Mouse (Mus musculus) left cerebral cortex, adult 8-10 months (tissue): ENCODE measurements around the gene Cotl1. TPM values are rescaled to one million over a fixed set of nuclear protein-coding genes. Genes with fewer than 3 reads are reported as not detected.
A peak's percentile ranks its signal among the peaks of the same experiment; 100 is the strongest.

Source experiments
- DNase-seq, 2 experiments: peaks; one replicate each; pipeline ENCODE4 v3.0.0; 2022; ENCODE audit warnings: low spot score in 2 of 2
- total RNA-seq, 4 experiments: library from RNA; stranded (reverse); gene quantifications; 2 replicates each; pipeline ENCODE4 v1.2.4; 2022

The Cotl1 gene
- total RNA-seq, 4 experiments from 2014 or later = 52.1 to 105 (median 68.9) TPM

DNA sequence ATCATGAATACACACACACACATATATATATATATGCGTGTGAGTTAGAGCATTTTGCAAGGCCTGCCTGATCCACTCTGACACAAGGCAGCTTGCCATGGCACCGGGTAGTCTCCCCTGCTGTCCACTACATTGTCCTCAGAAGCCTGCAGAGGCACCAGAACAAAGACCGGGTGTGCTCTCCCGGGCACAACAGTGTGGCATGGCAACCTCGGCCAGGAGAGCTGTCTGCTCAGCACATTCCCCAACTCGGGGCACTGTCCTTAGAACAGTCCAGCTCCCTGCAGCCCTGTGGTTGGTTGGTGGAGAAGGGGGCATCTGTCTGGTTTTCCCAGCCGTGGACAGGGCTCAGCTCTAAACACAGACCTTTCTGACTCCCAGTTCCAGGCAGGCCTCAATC is 21.0 kb downstream of the Cotl1 start:
- DNase-seq = no peak

- DNase-seq = no peak
These were observed 22.9 kb downstream of the Cotl1 start for GRCm38 (mm10) chr8:119817446-119817845.

DNA sequence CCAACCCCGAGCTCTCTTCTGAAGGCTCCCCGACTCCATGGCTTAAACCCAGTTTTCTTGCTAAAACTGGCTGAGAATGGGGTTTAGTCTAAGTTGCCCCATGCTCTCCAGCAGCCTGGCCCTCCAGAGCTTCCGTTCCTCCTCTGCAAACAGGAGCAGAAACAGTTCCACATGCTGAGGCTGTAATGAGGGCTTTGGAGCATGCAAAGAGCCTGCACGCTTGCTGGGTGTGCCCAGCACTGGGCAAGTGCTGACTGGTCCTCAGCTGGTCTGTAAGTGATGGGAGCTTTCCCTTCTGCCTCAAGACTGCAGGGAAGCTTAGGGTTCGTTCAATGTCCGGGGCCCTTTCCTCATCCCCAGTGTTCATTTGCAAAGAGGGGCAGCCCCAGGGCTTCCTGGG is 24.1 kb downstream of the Cotl1 start:
- no peak for DNase-seq

DNA sequence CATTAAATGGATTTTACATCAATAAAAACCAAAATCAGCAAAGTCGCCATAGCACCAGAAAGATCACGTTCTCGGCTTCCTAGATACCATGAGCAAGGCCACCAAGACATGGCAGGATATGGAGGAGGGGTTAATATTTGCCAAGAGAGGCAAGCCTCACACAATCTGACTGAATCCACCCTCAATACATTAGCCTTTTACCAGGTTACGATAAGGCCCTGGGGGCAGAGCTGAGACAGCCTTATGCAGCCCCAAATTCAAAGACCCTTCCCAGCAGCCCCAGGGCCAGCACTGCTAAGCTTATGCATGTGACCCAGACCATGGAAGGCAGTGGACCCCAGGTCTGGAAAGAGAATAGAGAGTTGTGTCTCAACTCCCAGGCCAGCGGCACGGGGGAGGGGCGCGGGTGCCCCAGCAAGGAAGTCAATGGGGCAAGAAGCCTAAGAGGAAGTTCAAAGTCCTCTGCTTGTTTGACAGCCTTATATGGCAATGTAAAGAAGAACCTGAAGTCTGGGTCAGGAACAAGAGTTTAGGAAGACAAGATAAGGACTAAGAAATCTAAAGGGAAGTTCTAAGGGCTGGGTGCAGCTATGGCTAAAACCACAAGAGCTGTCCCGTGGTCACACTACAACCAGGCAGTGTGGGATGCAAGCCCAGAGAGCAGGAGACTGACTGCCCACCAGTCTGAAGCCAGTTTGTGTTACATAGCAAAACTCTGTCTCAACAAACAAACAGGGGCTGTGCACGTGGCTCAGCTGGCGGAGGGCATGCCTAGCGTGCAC is 27.5 kb downstream of the Cotl1 start:
- no peak for DNase-seq

DNA sequence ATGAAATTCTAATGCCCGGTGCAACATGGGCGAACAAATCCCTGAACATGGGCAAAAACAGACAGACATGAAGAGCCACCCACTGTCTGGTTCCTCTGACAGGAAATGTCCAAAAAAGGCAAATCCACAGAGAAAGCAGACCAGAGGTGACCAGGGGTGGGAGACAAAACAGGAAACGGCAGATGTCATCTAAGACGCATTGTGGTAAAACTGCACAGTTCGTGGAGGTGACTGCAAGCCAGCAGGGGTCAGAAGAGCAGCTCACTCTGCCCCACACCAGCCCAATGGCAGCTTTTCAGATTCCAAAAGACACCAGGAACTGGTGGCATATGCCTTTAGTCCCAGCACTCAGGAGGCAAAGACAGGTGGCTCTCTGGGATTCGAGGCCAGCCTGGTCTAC is 28.4 kb downstream of the Cotl1 start:
- DNase-seq = no peak

DNA sequence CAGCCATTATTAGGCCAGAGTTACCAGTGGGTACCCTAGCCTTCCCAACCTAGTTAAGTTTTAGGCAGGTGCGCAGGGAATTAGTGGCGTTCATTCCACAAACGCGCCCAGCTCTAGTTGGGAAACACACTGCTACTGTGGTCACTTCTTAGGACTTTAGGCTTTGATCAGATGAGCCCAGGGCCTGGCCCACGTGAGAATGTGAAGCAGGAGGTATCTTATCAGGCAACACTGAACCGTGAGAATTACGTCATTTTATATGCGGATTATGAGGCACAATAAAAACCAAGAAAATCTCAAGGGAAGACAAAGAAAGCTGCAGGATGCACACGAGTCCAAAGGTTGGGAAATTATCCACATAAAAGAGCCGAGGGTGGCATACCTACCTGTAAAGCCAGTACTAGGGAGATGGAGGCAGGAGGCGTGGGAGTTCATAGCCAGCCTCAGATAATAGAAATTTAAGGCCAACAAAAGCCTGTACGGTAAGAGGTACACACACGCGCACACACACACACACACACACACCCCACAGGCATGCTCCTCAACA is 29.3 kb downstream of the Cotl1 start:
- DNase-seq = no peak

DNA sequence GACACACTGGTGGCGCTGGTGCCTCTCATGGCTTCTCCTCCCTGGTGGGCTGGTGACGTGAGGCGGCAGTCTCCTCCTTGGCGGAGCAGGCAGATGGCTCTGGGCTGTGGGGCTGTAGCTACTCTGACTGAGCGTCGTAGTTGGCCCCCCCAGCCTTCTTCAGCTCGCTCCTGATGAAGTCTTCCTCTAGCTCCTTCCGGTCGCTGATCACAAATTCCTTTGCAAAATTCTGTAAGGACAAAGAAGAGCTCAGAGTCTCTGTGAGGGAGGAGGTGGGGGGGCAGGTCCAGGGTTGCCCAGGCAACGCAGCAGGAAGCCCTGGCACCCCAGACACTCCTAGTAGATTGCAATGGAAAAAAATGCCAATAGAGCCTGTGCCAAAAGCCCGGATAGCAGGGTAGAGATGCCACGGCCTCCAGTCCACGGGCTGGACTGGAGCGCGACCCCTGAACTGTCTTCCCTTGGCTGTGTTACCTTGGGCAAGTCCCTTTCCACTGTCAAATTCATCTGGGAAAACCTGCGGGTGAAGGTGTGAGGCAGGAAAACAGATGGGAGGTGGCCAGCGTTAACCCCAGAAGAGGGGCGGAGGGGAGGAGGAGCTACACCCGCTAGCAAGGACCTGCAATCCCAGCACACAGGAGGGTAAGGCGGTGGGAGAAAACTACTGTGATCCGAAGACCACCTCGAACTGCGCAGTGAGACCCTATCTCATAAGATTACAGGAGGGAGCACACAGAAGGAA is 30.0 kb downstream of the Cotl1 start:
- DNase-seq = no peak

GRCm38 (mm10) chr8:119809620-119810019 is 30.7 kb downstream of the Cotl1 start:
- no peak for DNase-seq

DNA sequence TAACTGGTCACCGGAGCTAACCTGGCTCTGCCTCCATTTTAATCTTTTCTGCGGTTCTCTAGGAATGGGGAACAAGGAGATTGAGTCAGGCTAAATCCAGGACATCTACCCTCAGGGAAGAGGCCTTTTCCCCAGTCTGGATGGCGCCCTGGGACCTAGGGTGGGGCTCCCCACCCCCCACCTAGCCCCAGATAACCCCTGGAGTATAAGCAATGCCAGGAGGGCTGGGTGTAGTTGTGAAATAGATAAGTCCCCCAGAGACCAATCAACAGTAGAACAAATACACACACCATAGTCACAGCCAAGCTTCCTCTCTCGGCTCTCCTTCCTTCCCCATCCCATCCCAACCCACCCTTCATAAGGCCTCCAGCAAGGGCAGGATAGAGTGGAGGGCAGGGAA is 32.7 kb downstream of the Cotl1 start:
- no peak for DNase-seq

- peak in 1 of 2 experiments; percentile 71 for DNase-seq
These were observed 33.7 kb downstream of the Cotl1 start for GRCm38 (mm10) chr8:119806422-119807263.

- DNase-seq = no peak
These were observed 35.1 kb downstream of the Cotl1 start for GRCm38 (mm10) chr8:119805275-119805674.

DNA sequence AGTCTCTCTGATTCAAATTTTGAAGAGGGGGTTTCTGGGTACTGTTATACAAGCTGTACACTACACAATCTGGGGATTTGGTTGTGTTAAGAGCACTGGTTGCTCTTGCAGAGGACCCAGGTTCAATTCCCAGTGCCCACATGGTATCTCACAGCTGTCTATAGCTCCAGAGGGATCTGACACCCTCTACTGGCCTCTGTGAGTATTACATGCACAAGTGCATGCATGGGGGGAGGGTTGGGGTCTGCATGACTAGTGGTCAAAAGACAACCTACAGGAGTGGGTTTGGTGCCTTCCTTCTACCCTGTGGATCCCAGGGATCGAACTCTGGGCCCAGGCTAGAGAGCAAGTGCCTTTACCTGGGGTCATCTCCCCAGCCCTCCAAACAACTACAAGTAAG is 37.8 kb downstream of the Cotl1 start:
- no peak for DNase-seq

DNA sequence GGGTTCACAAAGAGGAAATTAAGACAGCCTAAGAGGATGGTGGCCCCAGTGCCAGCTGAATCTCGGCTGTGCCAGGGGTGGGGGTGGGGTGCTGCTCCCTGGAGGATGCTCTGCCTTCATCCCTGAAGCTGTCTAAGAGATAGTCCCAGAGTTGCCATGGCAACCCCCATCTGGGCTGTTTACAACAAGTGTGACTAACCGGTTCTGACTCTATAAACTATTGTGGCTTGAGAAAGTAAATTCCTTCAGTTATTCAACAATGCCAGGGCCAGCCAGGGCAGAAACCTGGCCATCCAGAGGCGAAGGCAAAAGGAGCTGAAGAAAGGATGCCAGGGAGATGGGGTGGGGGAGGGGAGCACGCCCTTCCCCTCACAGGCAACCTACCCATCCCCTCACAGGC is 39.2 kb downstream of the Cotl1 start:
- DNase-seq = peak in 1 of 2 experiments; percentile 80

- no peak for DNase-seq
These were observed 41.4 kb downstream of the Cotl1 start for GRCm38 (mm10) chr8:119798965-119799264.

GRCm38 (mm10) chr8:119798170-119798964 is 42.0 kb downstream of the Cotl1 start:
- peak in 1 of 2 experiments; percentile 76 for DNase-seq

DNA sequence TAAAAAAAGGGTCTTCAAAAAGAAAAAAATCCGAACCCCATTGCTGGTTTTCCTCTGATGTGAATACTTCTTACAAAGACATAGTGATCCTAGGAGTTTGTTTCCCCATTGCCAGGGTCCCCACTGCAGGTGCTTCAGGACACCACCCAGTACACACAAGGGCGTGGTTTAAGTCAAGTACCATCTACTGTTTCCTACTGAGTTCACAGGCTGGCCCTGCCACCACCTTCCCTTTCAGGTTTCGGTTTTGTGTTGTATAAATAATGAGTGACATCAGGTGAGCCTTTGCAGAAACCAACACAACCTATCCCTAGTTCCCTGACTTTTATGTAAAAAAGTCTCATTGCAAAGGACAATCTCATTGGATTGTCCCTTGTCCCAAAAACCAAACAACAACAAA is 44.7 kb downstream of the Cotl1 start:
- no peak for DNase-seq

DNA sequence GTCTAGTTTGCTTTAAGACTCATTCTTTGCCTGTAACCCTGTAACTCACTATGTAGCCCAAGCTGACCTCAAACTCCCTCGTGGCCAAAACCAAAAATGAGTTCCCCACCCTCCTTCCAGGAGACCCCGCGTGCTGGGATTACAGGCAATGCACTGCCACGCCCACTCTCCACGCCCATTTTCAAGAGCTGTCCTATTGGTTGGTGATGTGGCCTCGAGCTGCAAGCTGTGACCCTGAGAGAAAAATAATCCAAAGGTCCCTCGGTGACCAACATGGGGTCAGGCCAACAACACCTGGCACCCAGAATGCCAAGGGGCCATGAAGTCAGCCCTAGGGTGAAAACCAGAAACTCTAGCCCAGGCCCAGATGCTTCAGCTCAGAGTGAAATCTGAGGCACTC is 45.7 kb downstream of the Cotl1 start:
- DNase-seq = no peak

- no peak for DNase-seq
These were observed 48.3 kb downstream of the Cotl1 start for GRCm38 (mm10) chr8:119791804-119792704.

DNA sequence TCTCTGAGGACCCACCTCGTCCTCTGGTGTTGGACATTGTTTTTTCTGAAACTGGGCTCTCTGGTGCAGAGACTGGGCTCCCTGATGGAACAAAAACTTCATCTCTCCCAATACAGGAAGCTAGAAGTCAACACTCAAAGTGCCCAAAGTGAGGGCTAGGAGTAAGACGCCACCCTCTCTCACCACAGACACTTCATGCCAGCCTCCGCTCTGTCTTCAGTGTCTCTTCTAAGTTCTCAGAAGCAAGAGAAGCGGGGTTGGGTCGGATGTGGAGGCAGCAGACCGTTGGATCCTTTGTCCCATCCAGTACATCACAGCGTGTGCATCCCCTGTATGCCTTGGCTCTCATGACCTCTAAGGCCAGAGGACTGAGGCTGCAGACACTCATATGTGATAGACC is 50.8 kb downstream of the Cotl1 start:
- DNase-seq = no peak
